ENCODE assay signal across 27 mouse cellular contexts in the genomic region with DNA sequence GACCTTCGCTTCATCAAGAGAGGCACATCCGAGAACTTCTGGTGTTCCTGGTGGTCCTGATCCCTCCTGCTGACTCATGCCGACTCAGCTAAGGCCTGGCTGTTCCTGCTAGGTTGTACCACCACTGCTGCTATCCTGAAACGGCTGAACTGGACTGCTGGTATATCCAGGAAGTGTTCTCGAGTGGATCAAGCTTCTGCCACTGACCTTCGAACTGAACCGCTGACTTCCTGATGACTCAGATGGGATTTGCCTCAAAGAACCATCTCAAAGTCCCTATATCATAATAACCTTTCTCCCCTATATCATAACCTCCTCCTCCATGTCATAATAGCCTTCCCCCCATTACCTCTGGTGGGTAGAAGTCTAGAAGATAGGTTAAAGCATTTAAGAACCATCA.
"Had no signal": no experiment of that assay in that cellular context is flagged by ENCODE, and none has a peak within 500 bp of the region (broad histone marks: within the 10 kb centered on the region; RNA-seq: fewer than 3 reads in every experiment).

No protein-coding gene starts in this region.

- H3K4me1 ChIP-seq: heart, embryonic 13.5 days; heart, embryonic 15.5 days; hindbrain, embryonic 12.5 days; kidney, embryonic 15.5 days; limb, embryonic 13.5 days; limb, embryonic 15.5 days; liver, embryonic 12.5 days had no signal

- H3K4me2 ChIP-seq: heart, embryonic 11.5 days; heart, embryonic 13.5 days; heart, embryonic 15.5 days; hindbrain, embryonic 12.5 days; hindbrain, embryonic 14.5 days; kidney, embryonic 15.5 days; limb, embryonic 13.5 days; limb, embryonic 15.5 days; liver, embryonic 12.5 days had no signal

- H3K27me3 ChIP-seq: heart, embryonic 13.5 days; heart, embryonic 15.5 days; hindbrain, embryonic 12.5 days; kidney, embryonic 15.5 days; limb, embryonic 13.5 days; limb, embryonic 15.5 days; liver, embryonic 12.5 days had no signal

- H3K9me3 ChIP-seq: heart, embryonic 13.5 days; heart, embryonic 15.5 days; hindbrain, embryonic 12.5 days; kidney, embryonic 15.5 days; limb, embryonic 13.5 days; limb, embryonic 15.5 days; liver, embryonic 12.5 days had no signal

- H3K27ac ChIP-seq: heart, adult 2 months; heart, embryonic 13.5 days; heart, embryonic 15.5 days; hindbrain, embryonic 12.5 days; hindbrain, embryonic 14.5 days; kidney, embryonic 15.5 days; kidney, postnatal 0 days; limb, embryonic 13.5 days; limb, embryonic 15.5 days; liver, embryonic 12.5 days; liver, embryonic 14.5 days had no signal

- H3K4me3 ChIP-seq: heart, adult 2 months; heart, embryonic 13.5 days; heart, embryonic 15.5 days; hindbrain, embryonic 12.5 days; kidney, embryonic 15.5 days; limb, embryonic 13.5 days; limb, embryonic 15.5 days; liver, embryonic 12.5 days had no signal

- H3K9ac ChIP-seq: heart, embryonic 13.5 days; heart, embryonic 15.5 days; hindbrain, embryonic 12.5 days; hindbrain, embryonic 14.5 days; kidney, embryonic 15.5 days; limb, embryonic 13.5 days; limb, embryonic 15.5 days; liver, embryonic 12.5 days; liver, embryonic 14.5 days had no signal

- DNase-seq: gastrocnemius, postnatal 14 days; gastrocnemius, postnatal 36 days; heart, adult 11 months; heart, adult 2 months; heart, postnatal 14 days; heart, postnatal 36 days; kidney, adult 11 months; kidney, adult 2 months; kidney, adult 9 months; kidney, postnatal 14 days; kidney, postnatal 36 days; layer of hippocampus, adult 9-11 months; layer of hippocampus, postnatal 36 days; left cerebral cortex, postnatal 4 days had no signal

- ATAC-seq: hindbrain, embryonic 16.5 days; inflammation-experienced regulatory T-cells, adult 6 months; liver, embryonic 12.5 days had no signal

- H3K36me3 ChIP-seq: heart, embryonic 13.5 days; heart, embryonic 15.5 days; hindbrain, embryonic 12.5 days; kidney, embryonic 15.5 days; limb, embryonic 13.5 days; limb, embryonic 15.5 days; liver, embryonic 12.5 days had no signal
